Mouse (Mus musculus): Measurements from ENCODE around the gene Fxyd4.

Gene Fxyd4

DNA sequence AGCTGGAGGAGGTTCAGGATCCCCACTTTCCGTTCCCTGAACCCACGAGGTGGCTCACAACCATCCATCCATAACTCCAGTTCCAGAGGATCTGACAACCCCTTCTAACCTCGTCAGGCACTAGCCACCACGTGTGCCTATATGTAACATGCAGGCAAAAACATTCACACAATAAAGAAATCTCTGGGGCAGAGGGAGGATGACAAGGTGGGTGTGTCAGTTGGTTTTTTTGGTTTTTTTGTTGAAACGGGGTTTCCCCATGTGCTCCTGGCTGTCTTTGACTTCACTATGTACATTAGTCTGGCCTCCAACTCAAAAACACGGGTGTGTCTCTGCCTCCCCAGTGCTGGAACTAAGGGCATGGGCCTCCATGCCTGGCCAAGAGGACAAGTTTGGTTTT lies 47.2 kb downstream of the Fxyd4 start:
- DNase-seq (ENCODE audit: low spot score), result no peak

DNA sequence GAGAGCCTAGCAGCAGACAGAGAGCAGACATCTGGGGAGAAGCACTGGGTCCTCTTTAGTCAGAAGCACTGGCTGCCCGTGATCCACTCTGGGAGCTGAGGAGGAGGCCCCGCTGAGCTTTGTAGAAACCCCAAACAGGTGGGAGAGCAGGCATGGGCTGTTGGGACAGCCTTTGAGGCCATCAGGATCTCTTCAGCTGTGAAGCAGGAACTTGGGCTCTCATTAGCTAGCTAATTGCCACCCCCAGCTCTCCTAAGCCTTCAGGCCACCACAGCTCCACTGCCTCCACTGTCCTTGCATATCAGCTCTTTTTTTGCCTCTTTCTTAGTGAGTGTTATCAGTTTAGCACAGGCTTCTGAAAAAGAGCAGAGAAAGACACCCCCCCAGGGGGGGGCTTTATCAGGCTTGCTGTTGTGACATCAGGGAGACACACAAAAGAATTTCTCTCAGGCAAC lies 48.8 kb downstream of the Fxyd4 start:
- DNase-seq (ENCODE audit: low spot score), result no peak

DNA sequence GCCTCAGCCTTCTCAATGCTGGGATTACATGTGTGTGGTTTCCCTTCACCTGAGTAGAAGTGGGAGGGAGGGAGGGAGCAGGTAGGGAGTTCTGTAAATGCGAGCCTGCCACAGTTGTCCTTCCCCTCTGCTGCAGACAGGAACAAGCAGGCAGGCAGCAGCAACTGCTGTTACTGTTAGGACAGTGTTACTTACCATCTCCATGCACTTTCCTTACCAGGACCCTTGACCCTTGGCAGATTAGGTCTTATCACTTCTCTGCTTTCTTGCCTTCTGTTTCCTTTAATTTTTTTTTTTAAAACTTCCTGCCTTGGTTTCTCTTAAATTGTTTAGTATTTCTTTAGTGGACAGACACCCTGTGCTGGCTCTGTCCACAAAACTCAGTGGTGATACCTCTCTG lies 49.5 kb downstream of the Fxyd4 start:
- no peak for DNase-seq (ENCODE audit: low spot score)

DNA sequence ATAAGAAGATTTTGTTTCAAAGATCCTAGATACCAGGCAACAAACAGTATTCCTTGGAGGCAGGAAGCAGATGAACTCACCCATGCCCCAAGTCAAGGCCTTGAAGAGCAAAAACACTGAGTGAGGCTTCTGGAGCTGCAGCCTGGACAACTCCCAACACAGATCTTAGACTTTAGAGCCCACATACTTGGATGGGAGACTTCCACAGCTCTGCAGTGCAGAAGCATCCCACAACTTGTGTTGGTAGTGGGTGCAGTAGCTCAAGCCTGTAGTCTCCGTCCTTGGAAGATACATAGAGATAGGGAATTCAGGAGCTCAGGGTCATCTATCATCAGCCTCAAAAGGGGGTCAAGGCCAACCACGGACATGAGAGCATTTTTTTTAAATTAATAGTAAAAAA lies 51.5 kb downstream of the Fxyd4 start:
- DNase-seq (ENCODE audit: low spot score), result no peak

Data from urinary bladder, postnatal 10 days (tissue).